Mouse (Mus musculus) T-helper 2 cell (primary cell): ENCODE data around the gene Mslnl.

ENCODE experiments used
- in situ Hi-C: fragments of 300-600 bp; cut with MboI, MseI; formaldehyde crosslinking; loops from one replicate; pipeline ENCODE4 v1.15.1; 2025; ENCODE audit warnings: high pct_unique_total_duplicates

The Mslnl gene

GRCm38 (mm10) chr17:25783861-25784574 is 48.2 kb downstream of the Mslnl start:
- in situ Hi-C loops = loop anchor here (5.0 kb wide), 1 partner anchor 47 kb away; the partner anchor contains the start of gene Mslnl

GRCm38 (mm10) chr17:25785281-25785745 is 49.5 kb downstream of the Mslnl start, which contains the start of gene Haghl:
TSS of gene Haghl (minus strand) at chr17:25785673.
- in situ Hi-C loops = no loop called here

GRCm38 (mm10) chr17:25786280-25786679 is 50.4 kb downstream of the Mslnl start, which contains the start of gene Ccdc78:
TSS of gene Ccdc78 (plus strand) at chr17:25786580.
- in situ Hi-C loops = no loop called here

GRCm38 (mm10) chr17:25786781-25787504 is 51.1 kb downstream of the Mslnl start:
- in situ Hi-C loops = no loop called here

GRCm38 (mm10) chr17:25791320-25791842 is 55.5 kb downstream of the Mslnl start:
- in situ Hi-C loops = no loop called here

- in situ Hi-C loops = no loop called here
Observed at GRCm38 (mm10) chr17:25791843-25792527, 56.1 kb downstream of the Mslnl start.

- in situ Hi-C loops = no loop called here
Observed at GRCm38 (mm10) chr17:25792615-25793014, 56.8 kb downstream of the Mslnl start, which contains the start of gene Fam173a. TSS of gene Fam173a (minus strand) at chr17:25792901.

GRCm38 (mm10) chr17:25794197-25794596 is 58.4 kb downstream of the Mslnl start:
- in situ Hi-C loops = no loop called here

GRCm38 (mm10) chr17:25794998-25795397 is 59.2 kb downstream of the Mslnl start:
- in situ Hi-C loops = no loop called here

GRCm38 (mm10) chr17:25795609-25796092 is 59.8 kb downstream of the Mslnl start, which contains the start of gene AC134908.4:
TSS of gene AC134908.4 (minus strand) at chr17:25795659.
- in situ Hi-C loops = no loop called here

GRCm38 (mm10) chr17:25796211-25796771 is 60.4 kb downstream of the Mslnl start:
- in situ Hi-C loops = no loop called here

- in situ Hi-C loops = no loop called here
Observed at GRCm38 (mm10) chr17:25796951-25797369, 61.1 kb downstream of the Mslnl start, which contains the start of gene Metrn. TSS of gene Metrn (minus strand) at chr17:25797136.
